Mouse (Mus musculus): ENCODE measurements around the gene Gab2.

DNA sequence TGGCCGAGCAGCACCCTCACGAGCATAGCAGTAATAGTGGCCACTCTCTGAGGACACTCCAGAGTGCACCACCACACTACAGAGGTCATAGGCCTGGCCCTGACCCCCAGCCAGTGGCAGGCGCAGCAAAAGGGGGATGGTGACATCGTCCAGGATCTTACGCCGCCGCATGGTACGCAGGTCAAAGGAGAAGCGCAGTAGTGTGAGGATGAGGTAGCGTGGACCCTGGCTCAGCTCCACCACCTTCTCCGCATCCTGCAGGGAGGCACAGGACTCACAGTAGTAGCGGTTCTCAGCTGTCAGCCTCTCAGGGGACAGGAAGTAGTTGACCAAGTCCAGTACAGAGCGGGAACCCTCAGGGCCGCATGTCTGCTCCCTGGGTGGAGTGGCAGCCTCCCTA is 230.2 kb downstream of the Gab2 start:
- TF ChIP-seq MAX (IDR thresholded peaks at IDR 0.05) (no peak), CTCF (IDR thresholded peaks at IDR 0.05; ENCODE audit: control insufficient read depth, insufficient read depth, insufficient read length) (no peak), USF1 (IDR thresholded peaks at IDR 0.05; ENCODE audit: low read depth) (no peak)

Data from C2C12 (cell line).